ENCODE assay signal across 16 mouse cellular contexts in genomic region chr6:92063452-92063851, GRCm38 (mm10). TPM values are rescaled to one million over a fixed set of nuclear protein-coding genes. Genes with fewer than 3 reads are reported as not detected.
DNase-seq lines count a peak whose midpoint lies in the region; ATAC-seq and TF ChIP-seq lines count a peak whose summit lies in the region.
"Had no signal": no experiment of that assay in that cellular context is flagged by ENCODE, and none has a peak within 500 bp of the region (broad histone marks: within the 10 kb centered on the region; RNA-seq: fewer than 3 reads in every experiment).

No protein-coding gene starts in this region.

- ATAC-seq in activated CD4-positive, CD25-positive, alpha-beta regulatory T cell, adult 4 months = no peak
- ATAC-seq: forebrain, embryonic 15.5 days; hindbrain, postnatal 0 days; midbrain, embryonic 13.5 days had no signal

- 60% methylated on average over 2 of the region's 2 CpGs for WGBS in kidney, adult 2 months

- H3K4me3 ChIP-seq in gastrocnemius, adult 2 months = no peak overlapping the region
- no peak overlapping the region for H3K4me3 ChIP-seq in kidney, adult 2 months (ENCODE audit: insufficient read depth, low read depth, low read length)
- H3K4me3 ChIP-seq: erythroblast, embryonic 14.5 days; forebrain, embryonic 15.5 days; limb, embryonic 13.5 days; midbrain, embryonic 13.5 days had no signal

- H3K27me3 ChIP-seq in kidney, adult 2 months (replicated peaks; ENCODE audit: control insufficient read depth, insufficient read depth, low read length) = no peaks in the 10 kb centered on the region
- H3K27me3 ChIP-seq: forebrain, embryonic 15.5 days; limb, embryonic 13.5 days; midbrain, embryonic 13.5 days had no signal

- H3K27ac ChIP-seq in gastrocnemius, adult 2 months = peak overlapping the region; percentile 63
- no peak overlapping the region for H3K27ac ChIP-seq in kidney, adult 2 months (ENCODE audit: insufficient read depth, low read depth, low read length)
- H3K27ac ChIP-seq: forebrain, embryonic 15.5 days; hindbrain, postnatal 0 days; kidney, postnatal 0 days; limb, embryonic 13.5 days; liver, embryonic 14.5 days; midbrain, embryonic 13.5 days had no signal

- no peak for DNase-seq in gastrocnemius, adult 2 months
- DNase-seq in gastrocnemius, adult 8-10 months (ENCODE audit: low spot score in 2 of 2) = no peak
- DNase-seq in kidney, adult 2 months = peak; percentile 68
- no peak for DNase-seq in kidney, postnatal 4 days
- DNase-seq in adrenal gland, postnatal 14 days = peak; percentile 66
- peak; percentile 40 to 64 for DNase-seq in kidney, postnatal 25 days
- no peak for DNase-seq in layer of hippocampus, adult 18-20 months (ENCODE audit: low spot score in 2 of 2)
- DNase-seq: cerebellum, adult 2 months had no signal

- H3K4me1 ChIP-seq in kidney, adult 2 months (ENCODE audit: control insufficient read depth, insufficient read depth, low read length) = no peaks in the 10 kb centered on the region
- H3K4me1 ChIP-seq: forebrain, embryonic 15.5 days had no signal

- no peak for TF ChIP-seq POLR2A in kidney, adult 2 months (IDR thresholded peaks at IDR 0.05; ENCODE audit: low read depth, low read length)

- no peak for TF ChIP-seq CTCF in gastrocnemius, adult 2 months (IDR thresholded peaks at IDR 0.05)
- no peak for TF ChIP-seq CTCF in kidney, adult 2 months (conservative IDR thresholded peaks at IDR 0.05; ENCODE audit: insufficient read depth, insufficient read length, low read depth, low read length)

- H3K36me3 ChIP-seq in kidney, adult 2 months (ENCODE audit: control insufficient read depth, insufficient read depth, low read length) = no peaks in the 10 kb centered on the region
- H3K36me3 ChIP-seq: forebrain, embryonic 15.5 days; limb, embryonic 13.5 days; midbrain, embryonic 13.5 days had no signal

- intact Hi-C loops in gastrocnemius, adult 2 months (cut with DNase I) = no loop called here

RNA-seq across cellular contexts. Expression of gene Nr2c2, which starts 27.7 kb away (rescaled TPM):
- 10 to 100 TPM; 21.1 to 23.0 TPM for total RNA-seq in gastrocnemius, adult 2 months (2021)
- total RNA-seq in gastrocnemius, adult 8-10 months (2022) = 10 to 100 TPM; 20.7 to 26.5 (median 25.0) TPM
- 14.5 and 15.5 TPM in 2 replicates for polyA plus RNA-seq in kidney, adult 2 months (2012; rRNA removed)
- total RNA-seq in adrenal gland, postnatal 14 days (2021) = 35.9 and 42.7 TPM in 2 replicates
- polyA plus RNA-seq in activated CD4-positive, CD25-positive, alpha-beta regulatory T cell, adult 4 months (2017; shearing (Covaris generic)) = 10 to 100 TPM; 66.0 to 72.5 TPM
- 10 to 100 TPM; 82.1 to 88.0 TPM for total RNA-seq in layer of hippocampus, adult 18-20 months (2021)

Comparison
In these comparisons a context has a peak if more than half of its experiments do, and no peak if none do; other contexts are left out.
1. DNase-seq: peak in kidney, adult 2 months (single experiment), adrenal gland, postnatal 14 days (single experiment) and kidney, postnatal 25 days (2 of 2); none in gastrocnemius, adult 2 months (single experiment), gastrocnemius, adult 8-10 months (0 of 2), kidney, postnatal 4 days (0 of 2) and layer of hippocampus, adult 18-20 months (0 of 2).